Mouse (Mus musculus): ENCODE results near the gene Tnfsf13b. TPM values are rescaled to one million over a fixed set of nuclear protein-coding genes. Genes with fewer than 3 reads are reported as not detected.

The Tnfsf13b gene
- polyA plus RNA-seq (2016; fragmentation: Nextera tagmentation; extraction: Ambion mirVana), result 0.10 TPM in 1 of 2 replicates, not detected in the other

DNA sequence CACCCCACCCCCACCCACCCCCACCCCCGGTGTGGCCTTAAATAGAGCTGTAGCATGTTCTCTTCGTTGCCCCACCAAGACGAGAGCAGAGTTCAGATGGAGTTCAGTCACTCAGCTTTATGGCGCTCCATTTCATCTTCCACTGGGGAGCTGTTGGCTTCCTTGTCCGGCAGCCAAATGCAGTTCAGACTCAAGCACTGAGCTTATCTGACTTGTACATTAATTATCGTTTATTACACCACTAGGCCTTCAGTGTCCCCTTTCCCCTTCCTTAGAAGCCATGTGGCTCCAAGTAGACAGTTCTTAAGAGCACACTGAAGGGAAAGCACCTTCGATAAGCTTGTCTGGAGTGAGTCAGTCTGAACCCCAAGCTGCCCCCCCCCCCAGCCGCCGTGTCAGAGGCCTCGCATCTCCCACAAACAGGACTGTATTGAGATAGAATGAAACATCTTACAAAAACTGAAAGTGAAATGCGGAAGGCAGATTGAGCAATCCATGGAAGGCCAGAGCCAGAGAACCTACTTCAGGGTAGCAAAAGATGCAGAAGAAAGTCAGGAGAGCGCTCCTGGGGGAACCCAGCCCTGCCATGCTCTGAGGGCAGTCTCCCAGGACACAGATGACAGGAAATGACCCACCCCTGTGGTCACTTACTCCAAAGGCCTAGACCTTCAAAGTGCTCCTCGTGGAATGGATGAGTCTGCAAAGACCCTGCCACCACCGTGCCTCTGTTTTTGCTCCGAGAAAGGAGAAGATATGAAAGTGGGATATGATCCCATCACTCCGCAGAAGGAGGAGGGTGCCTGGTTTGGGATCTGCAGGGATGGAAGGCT is at the start of gene Tnfsf13b:
Tnfsf13b (plus strand) TSS at position 312 of the 830 bp plus-strand sequence.
- 70% methylated on average over 16 of the region's 16 CpGs for WGBS
- H3K4me3 ChIP-seq, result peak within 1 kb of the TSS; percentile 56
- no peak for DNase-seq (ENCODE audit: low spot score)
- H3K4me1 ChIP-seq, result peaks cover 7% of the 10 kb centered on the region; the same call in 1 of the 2 replicates
- H3K27ac ChIP-seq, result no peak within 1 kb of the TSS
- H3K9me3 ChIP-seq, result no peaks in the 10 kb centered on the region
- H3K36me3 ChIP-seq, result no peaks in the 10 kb centered on the region
- H3K27me3 ChIP-seq (ENCODE audit: insufficient read depth, poor library complexity, severe bottlenecking), result peaks cover 15% of the 10 kb centered on the region

DNA sequence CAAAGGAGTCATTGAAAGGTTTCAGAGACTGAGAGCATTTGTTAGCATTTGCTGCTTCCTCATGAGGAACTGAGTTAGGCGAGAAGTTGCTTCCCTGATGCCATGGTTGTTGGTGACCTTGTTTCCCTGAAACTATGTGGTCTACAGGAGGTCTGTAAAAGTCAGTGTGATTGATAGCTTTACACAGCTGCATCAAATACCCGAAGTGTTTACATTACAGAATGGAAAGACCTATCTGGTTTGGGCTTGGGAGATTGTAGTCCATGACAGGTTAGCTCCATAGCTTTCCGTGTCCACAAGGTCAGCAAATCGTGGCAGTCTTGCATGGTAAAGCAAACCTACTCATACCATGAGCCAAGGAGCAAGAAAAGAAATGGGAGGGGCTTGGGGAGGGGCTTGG is 47.9 kb upstream of the Tnfsf13b start:
- Histone ChIP-seq H3K36me3 (no peaks in the 10 kb centered on the region), H3K27ac (no peak overlapping the region), H3K27me3 (ENCODE audit: insufficient read depth, poor library complexity, severe bottlenecking) (no peaks in the 10 kb centered on the region), H3K4me3 (no peak overlapping the region), H3K9me3 (no peaks in the 10 kb centered on the region), H3K4me1 (no peaks in the 10 kb centered on the region)
- DNase-seq (ENCODE audit: low spot score), result no peak
- WGBS, result 68% methylated on average over 4 of the region's 4 CpGs

DNA sequence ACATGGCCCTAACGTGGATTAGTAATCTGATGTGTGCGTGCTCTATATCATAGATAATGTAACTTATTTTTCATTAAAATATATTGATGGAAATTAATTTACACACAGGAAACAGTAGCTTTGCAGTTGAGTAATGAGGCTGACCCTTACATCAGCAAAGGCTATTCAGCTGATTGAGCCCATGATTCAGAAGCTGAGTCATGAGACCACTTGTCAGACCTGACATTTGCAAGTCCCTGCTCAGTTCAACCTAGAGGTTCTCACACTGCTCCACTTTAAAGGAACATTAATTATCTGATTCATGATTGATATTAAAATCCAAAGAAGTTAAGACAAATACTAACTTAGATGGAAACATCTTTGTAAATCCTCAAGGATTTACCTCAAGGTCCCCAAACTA is 46.3 kb upstream of the Tnfsf13b start:
- Histone ChIP-seq H3K9me3 (no peaks in the 10 kb centered on the region), H3K36me3 (no peaks in the 10 kb centered on the region), H3K4me1 (no peaks in the 10 kb centered on the region), H3K27me3 (ENCODE audit: insufficient read depth, poor library complexity, severe bottlenecking) (no peaks in the 10 kb centered on the region), H3K27ac (no peak overlapping the region), H3K4me3 (no peak overlapping the region)
- no peak for DNase-seq (ENCODE audit: low spot score)
- WGBS, result 85% methylated on average over 2 of the region's 2 CpGs

DNA sequence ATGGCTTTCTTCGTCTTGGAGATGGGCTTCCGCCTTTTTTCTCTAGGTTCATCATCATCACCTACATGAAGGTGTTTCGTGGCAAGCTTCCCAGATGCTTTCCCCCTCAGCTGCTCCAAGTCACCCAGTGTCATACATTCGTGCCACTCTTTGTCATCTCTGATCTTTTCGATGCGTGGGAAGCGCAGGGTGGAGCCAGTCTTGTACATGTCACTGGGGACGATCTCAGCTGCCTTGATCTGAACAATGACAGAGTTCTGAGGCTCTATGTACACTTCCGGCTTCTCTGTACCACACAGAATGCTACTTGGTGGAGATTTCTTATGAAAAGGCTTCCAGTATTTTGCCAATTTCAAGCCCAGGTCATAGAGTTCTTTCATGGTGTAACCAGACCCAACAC is 34.4 kb upstream of the Tnfsf13b start:
- no peak overlapping the region for H3K27ac ChIP-seq
- no peaks in the 10 kb centered on the region for H3K27me3 ChIP-seq (ENCODE audit: insufficient read depth, poor library complexity, severe bottlenecking)
- DNase-seq (ENCODE audit: low spot score), result no peak
- H3K36me3 ChIP-seq, result peaks cover 34% of the 10 kb centered on the region
- H3K4me1 ChIP-seq, result peaks cover 5% of the 10 kb centered on the region; the same call in 1 of the 2 replicates
- H3K9me3 ChIP-seq, result no peaks in the 10 kb centered on the region
- 91% methylated on average over 9 of the region's 9 CpGs for WGBS
- no peak overlapping the region for H3K4me3 ChIP-seq

DNA sequence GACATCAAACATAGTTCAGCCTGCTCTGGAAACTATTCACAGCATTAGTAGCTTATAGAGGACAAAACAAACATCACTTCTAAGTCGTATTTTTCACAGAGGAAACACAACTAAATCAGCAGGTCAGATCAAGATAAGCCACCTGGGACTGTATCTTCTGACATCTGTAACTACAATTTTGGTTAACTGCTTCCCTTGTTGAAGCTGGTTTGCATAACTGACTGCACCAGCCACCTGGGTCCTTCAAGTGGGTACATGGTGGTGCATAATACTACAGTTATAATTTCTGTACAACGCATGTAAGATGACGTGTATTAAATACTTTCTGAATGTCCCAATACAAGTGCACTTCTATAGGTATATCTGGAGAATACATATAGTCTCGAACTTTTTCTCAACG is 31.0 kb upstream of the Tnfsf13b start:
- DNase-seq (ENCODE audit: low spot score), result no peak
- Histone ChIP-seq H3K4me3 (peak overlapping the region; percentile 79), H3K27me3 (ENCODE audit: insufficient read depth, poor library complexity, severe bottlenecking) (no peaks in the 10 kb centered on the region), H3K9me3 (no peaks in the 10 kb centered on the region), H3K4me1 (peaks cover 23% of the 10 kb centered on the region), H3K36me3 (peaks cover 26% of the 10 kb centered on the region), H3K27ac (no peak overlapping the region)
- WGBS, result 41% methylated on average over 5 of the region's 5 CpGs

DNA sequence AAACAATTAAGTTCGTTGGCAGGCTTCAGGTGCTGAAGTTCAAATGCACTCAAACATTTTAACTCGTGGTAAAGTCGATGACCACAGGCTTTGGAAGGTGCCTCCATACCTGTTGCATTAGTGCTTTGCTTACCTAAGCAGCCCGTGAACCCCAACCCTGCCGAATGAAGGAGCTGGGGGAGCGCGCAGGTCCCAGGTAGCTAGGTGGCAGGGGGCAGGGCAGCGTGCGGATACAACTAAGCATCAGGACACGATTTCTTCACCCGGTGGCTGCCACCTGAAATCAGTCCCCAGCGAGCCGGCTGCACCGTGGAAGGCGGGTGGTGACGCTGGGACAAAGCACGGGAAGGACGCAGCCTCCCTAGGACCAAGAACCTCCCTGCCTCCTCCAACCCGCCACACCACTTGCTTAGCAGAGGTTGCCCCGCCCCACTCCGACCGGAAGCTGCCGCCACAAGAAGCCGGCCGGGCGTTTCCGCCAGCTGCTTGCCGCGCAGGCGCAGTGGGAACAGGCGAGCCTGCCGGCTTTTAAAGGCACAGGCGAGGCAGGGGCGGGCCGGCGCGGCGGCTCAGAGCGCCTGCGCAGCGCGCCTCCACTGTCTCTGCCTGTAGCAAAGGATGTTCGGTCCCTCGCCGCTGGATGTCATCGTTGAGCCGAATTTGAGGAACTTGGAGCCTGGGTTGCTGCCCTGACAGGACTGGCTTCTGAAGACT is 30.2 kb upstream of the Tnfsf13b start:
- Histone ChIP-seq H3K4me1 (peaks cover 23% of the 10 kb centered on the region), H3K36me3 (peaks cover 25% of the 10 kb centered on the region), H3K4me3 (peak overlapping the region; percentile 79), H3K9me3 (no peaks in the 10 kb centered on the region), H3K27ac (peak overlapping the region; percentile 82), H3K27me3 (ENCODE audit: insufficient read depth, poor library complexity, severe bottlenecking) (no peaks in the 10 kb centered on the region)
- peak; percentile 99 for DNase-seq (ENCODE audit: low spot score)
- under 1% methylated on average over 47 of the region's 47 CpGs for WGBS

DNA sequence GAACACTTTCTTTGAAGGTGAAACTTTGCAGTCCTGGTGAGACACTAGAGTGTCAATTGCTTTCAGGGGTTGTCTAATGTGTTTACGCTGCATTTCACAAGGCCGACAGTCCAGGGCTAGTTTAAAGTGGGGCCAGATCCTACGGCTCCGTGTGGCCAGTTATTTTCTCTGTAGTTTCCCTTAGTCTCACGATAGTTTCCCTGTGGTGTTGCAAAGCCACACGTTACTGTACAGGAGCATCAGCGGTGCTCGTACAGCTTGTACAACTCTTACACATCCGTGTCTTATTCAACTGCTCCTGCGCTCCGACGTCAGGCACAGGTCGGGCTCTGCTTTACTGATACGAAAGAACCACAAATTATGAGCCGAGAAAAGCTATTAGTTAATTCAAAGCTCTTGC is 29.3 kb upstream of the Tnfsf13b start:
- DNase-seq (ENCODE audit: low spot score), result no peak
- 35% methylated on average over 15 of the region's 15 CpGs for WGBS

DNA sequence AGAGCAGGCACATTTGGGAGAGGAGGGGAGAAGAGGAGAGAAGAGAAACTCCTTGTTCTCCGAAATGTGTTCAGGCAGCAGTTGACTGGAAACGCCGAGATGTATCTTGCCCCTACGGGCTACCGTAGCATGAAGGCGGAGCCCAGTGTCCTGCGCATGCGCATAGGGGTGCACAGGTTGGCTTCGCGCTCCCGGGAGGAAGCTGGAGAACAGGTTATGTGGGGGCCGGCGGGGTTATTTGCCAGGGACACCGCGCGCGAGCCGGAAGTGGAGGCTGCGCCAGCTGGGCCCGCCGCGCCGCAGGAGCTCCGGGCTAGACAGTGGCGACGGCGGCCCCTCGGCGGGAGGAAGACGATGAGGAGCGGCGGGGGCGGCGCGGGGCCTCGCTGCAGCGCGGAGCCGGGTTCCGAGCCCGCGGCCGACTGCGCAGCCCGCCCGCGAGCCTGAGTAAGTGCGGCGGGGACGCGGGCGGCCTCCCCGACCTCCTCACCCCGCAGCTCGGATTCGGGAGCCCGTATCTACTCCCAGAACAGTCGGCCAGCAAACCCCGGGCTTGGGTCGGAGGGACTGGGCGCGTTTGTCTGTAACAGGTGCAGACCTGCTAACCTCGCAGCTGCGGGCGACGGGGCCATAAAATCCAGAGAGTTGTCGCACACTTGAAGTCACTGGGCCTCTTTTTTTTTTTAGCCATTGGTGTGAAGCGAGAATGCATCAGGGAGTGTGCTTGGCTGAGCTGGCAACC is 28.5 kb upstream of the Tnfsf13b start, which contains the start of the genes Lig4 and Abhd13:
Lig4 (minus strand) TSS at position 114 of the 742 bp plus-strand sequence.
Abhd13 (plus strand) TSS at position 135 of the 742 bp plus-strand sequence.
- peak; percentile 98 for DNase-seq (ENCODE audit: low spot score)
- H3K9me3 ChIP-seq, result no peaks in the 10 kb centered on the region
- H3K4me1 ChIP-seq, result peaks cover 23% of the 10 kb centered on the region
- WGBS, result under 1% methylated on average over 68 of the region's 68 CpGs
- peak within 1 kb of the TSS; percentile 87 for H3K4me3 ChIP-seq
- peaks cover 9% of the 10 kb centered on the region for H3K36me3 ChIP-seq
- H3K27ac ChIP-seq, result peak within 1 kb of the TSS; percentile 95
- no peaks in the 10 kb centered on the region for H3K27me3 ChIP-seq (ENCODE audit: insufficient read depth, poor library complexity, severe bottlenecking)

More for the DNA sequence above, 29.3 kb upstream of the Tnfsf13b start:
- Histone ChIP-seq H3K4me1 (peaks cover 23% of the 10 kb centered on the region), H3K9me3 (no peaks in the 10 kb centered on the region), H3K36me3 (peaks cover 15% of the 10 kb centered on the region), H3K4me3 (peak overlapping the region; percentile 87), H3K27ac (peak overlapping the region; percentile 95), H3K27me3 (ENCODE audit: insufficient read depth, poor library complexity, severe bottlenecking) (no peaks in the 10 kb centered on the region)

DNA sequence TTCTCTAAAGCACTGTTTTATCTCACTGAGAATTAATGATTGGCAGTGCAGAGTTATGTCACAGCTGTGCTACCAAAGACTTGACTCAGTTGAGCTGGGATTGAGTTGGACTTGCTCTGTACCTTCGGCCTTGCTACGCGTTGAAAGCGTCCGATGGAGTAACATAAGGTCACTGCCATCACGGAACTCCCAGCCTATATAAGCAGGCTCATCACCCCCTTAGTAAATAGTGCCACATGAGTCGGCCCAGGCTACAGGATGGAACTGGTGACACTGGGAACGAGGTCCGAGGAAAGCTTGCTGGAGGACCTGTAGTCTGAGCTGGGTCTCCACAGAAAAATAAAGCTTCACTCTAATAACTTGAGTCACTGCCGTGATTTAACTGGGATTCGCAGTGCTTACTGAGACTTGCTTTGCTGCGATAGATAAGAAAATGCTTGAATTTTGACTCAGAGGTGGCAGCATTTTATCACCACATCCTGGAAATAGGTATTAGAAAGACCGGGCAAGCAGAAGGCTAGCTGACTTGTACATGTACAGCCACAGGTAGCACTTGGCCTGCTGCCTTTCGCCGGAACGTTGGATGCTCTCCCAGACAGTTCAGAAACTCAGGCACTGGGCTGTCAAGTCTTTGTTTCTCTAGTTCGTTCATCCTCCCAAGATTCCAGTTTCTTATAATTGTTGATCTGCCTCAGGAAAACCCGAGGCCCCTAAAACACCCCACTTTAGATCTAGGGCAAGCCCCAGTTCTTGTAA is 27.6 kb upstream of the Tnfsf13b start:
- H3K9me3 ChIP-seq, result no peaks in the 10 kb centered on the region
- no peak for DNase-seq (ENCODE audit: low spot score)
- H3K4me1 ChIP-seq, result peaks cover 23% of the 10 kb centered on the region
- H3K27ac ChIP-seq, result peak overlapping the region; percentile 95; the same call in 1 of the 2 replicates
- H3K4me3 ChIP-seq, result peak overlapping the region; percentile 87
- 53% methylated on average over 18 of the region's 18 CpGs for WGBS
- H3K36me3 ChIP-seq, result peaks cover 6% of the 10 kb centered on the region
- no peaks in the 10 kb centered on the region for H3K27me3 ChIP-seq (ENCODE audit: insufficient read depth, poor library complexity, severe bottlenecking)

DNA sequence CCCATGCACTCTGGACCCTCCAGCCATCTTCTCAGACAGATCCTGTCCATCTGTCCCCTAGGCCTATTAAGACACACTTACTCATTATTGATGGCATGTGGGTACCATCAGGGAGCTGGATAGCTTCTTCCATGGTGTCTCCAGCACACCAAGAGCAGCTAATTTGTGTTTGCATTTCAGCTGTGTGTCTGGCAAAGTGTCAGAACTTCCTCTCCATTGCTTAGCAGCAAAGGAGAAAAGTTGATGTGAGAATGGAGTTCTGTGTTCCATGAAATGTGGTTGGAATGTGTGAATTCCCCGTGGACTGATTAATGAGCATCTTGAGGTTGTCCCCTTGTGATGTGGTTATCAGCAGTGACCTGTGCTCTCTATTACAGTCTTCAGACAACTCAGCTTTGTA is 26.5 kb upstream of the Tnfsf13b start:
- peaks cover 23% of the 10 kb centered on the region for H3K4me1 ChIP-seq
- no peak overlapping the region for H3K27ac ChIP-seq
- H3K4me3 ChIP-seq, result no peak overlapping the region
- no peak for DNase-seq (ENCODE audit: low spot score)
- H3K27me3 ChIP-seq (ENCODE audit: insufficient read depth, poor library complexity, severe bottlenecking), result no peaks in the 10 kb centered on the region
- H3K9me3 ChIP-seq, result no peaks in the 10 kb centered on the region
- WGBS, result 61% methylated on average over 1 of the region's 1 CpGs
- peaks cover 10% of the 10 kb centered on the region for H3K36me3 ChIP-seq

DNA sequence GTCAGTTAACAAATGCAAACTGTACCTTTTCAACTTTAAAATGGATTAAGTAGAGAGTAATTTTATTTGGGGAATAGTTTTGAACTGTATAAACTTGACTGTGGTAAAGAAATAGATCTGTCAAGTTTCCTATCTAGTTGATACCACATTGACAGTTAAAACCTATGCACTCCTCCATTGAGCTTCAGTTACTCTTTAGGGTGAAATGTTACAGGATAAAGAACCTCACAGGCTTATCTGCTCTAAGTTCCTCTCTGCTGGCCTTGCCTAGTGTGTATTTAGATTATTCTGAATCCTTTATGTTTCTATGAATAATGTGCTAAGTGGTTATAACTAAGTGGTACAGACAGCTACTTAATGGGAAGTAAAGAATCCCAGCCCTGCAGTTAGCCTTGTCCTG is 26.1 kb upstream of the Tnfsf13b start:
- no peak for DNase-seq (ENCODE audit: low spot score)
- no peaks in the 10 kb centered on the region for H3K9me3 ChIP-seq

DNA sequence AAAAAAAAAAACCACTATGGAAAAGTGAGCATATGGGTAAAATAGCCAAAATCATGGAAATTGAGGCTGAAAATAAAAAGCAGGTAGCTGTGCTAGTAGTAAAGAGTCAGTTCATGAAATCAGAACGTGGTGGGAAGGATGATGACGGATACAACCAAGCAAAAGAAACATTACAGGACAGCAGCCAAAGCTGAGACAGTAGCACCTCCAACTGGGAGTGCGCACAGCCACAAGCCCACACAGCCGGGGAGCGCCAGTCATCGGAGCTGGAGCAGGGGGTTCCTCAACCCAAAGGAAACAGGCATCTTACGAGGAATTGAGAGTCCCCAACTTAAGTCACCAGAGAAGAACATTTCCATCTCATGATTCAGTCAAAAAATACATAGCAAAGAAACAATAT is 2.2 kb upstream of the Tnfsf13b start:
- DNase-seq (ENCODE audit: low spot score), result no peak
- Histone ChIP-seq H3K36me3 (no peaks in the 10 kb centered on the region), H3K9me3 (no peaks in the 10 kb centered on the region), H3K4me1 (peaks cover 7% of the 10 kb centered on the region; the same call in 1 of the 2 replicates), H3K27me3 (ENCODE audit: insufficient read depth, poor library complexity, severe bottlenecking) (peaks cover 15% of the 10 kb centered on the region), H3K4me3 (no peak overlapping the region), H3K27ac (no peak overlapping the region)
- WGBS, result 74% methylated on average over 7 of the region's 7 CpGs

More for the DNA sequence above, 26.1 kb upstream of the Tnfsf13b start:
- H3K4me1 ChIP-seq, result peaks cover 22% of the 10 kb centered on the region
- H3K36me3 ChIP-seq, result peaks cover 10% of the 10 kb centered on the region
- no peaks in the 10 kb centered on the region for H3K27me3 ChIP-seq (ENCODE audit: insufficient read depth, poor library complexity, severe bottlenecking)
- no peak overlapping the region for H3K27ac ChIP-seq
- H3K4me3 ChIP-seq, result no peak overlapping the region

Data from heart, embryonic 10.5 days (tissue).